Mouse (Mus musculus) heart, postnatal 4 days (tissue): ENCODE results near the gene Nudt8. TPM values are rescaled to one million over a fixed set of nuclear protein-coding genes. Genes with fewer than 3 reads are reported as not detected.
"Not testable (repeated sequence)": the region's sequence is repeated elsewhere in the genome, so short reads cannot be mapped to it uniquely, and the experiment has no call there.

Experiments
- DNase-seq: peaks from one replicate; pipeline ENCODE4 v3.0.0; 2021
- total RNA-seq, 2 experiments: library from RNA; stranded (reverse); gene quantifications; 2 replicates each; pipeline ENCODE4 v1.2.3; 2021

The Nudt8 gene
- total RNA-seq, 2 experiments from 2014 or later: 56.6 to 63.2 TPM

GRCm38 (mm10) chr19:4015635-4016034 lies 15.3 kb downstream of the Nudt8 start:
- DNase-seq: no peak

- DNase-seq: no peak
Observed at GRCm38 (mm10) chr19:4017921-4018587, 17.7 kb downstream of the Nudt8 start.

GRCm38 (mm10) chr19:4018743-4019583 lies 18.6 kb downstream of the Nudt8 start:
- peak; percentile 90 for DNase-seq

GRCm38 (mm10) chr19:4023185-4023584 lies 22.8 kb downstream of the Nudt8 start:
- DNase-seq: no peak

- no peak for DNase-seq
Observed at GRCm38 (mm10) chr19:4027576-4027975, 27.2 kb downstream of the Nudt8 start.

- no peak for DNase-seq
Observed at GRCm38 (mm10) chr19:4032668-4033067, 32.3 kb downstream of the Nudt8 start.

GRCm38 (mm10) chr19:4033298-4033697 lies 32.9 kb downstream of the Nudt8 start:
- DNase-seq: no peak

- DNase-seq: no peak
Observed at GRCm38 (mm10) chr19:4033742-4034141, 33.4 kb downstream of the Nudt8 start.

GRCm38 (mm10) chr19:4036327-4037045 lies 36.1 kb downstream of the Nudt8 start:
- no peak for DNase-seq

GRCm38 (mm10) chr19:4037154-4037787 lies 36.9 kb downstream of the Nudt8 start:
- DNase-seq: not testable (repeated sequence)

GRCm38 (mm10) chr19:4037788-4038232 lies 37.4 kb downstream of the Nudt8 start, which contains the start of gene Gstp1:
TSS of gene Gstp1 (minus strand) at chr19:4037985.
- peak; percentile 91 for DNase-seq

GRCm38 (mm10) chr19:4040941-4041340 lies 40.6 kb downstream of the Nudt8 start:
- DNase-seq: not testable (repeated sequence)

- DNase-seq: not testable (repeated sequence)
Observed at GRCm38 (mm10) chr19:4041500-4041899, 41.1 kb downstream of the Nudt8 start.

- DNase-seq: peak; percentile 60
Observed at GRCm38 (mm10) chr19:4042124-4042523, 41.7 kb downstream of the Nudt8 start.

GRCm38 (mm10) chr19:4044109-4044508 lies 43.7 kb downstream of the Nudt8 start:
- not testable (repeated sequence) for DNase-seq

- peak; percentile 80 for DNase-seq
Observed at GRCm38 (mm10) chr19:4045966-4046865, 45.8 kb downstream of the Nudt8 start, which contains the start of gene Gstp2. TSS of gene Gstp2 (minus strand) at chr19:4046023.

GRCm38 (mm10) chr19:4046866-4047254 lies 46.5 kb downstream of the Nudt8 start:
- no peak for DNase-seq

GRCm38 (mm10) chr19:4047859-4048258 lies 47.5 kb downstream of the Nudt8 start:
- peak; percentile 87 for DNase-seq

- not testable (repeated sequence) for DNase-seq
Observed at GRCm38 (mm10) chr19:4049069-4049468, 48.7 kb downstream of the Nudt8 start.

GRCm38 (mm10) chr19:4051016-4051415 lies 50.6 kb downstream of the Nudt8 start:
- no peak for DNase-seq
